Mouse (Mus musculus): ENCODE data around the gene Ugt1a1. TPM values are rescaled to one million over a fixed set of nuclear protein-coding genes. Genes with fewer than 3 reads are reported as not detected.

The Ugt1a1 gene
- polyA plus RNA-seq, 1 experiment from 2014 or later, result not detected

- H3K27me3 ChIP-seq (ENCODE audit: control insufficient read depth, insufficient read depth, low read length), result no peaks in the 10 kb centered on the region
- no peak for ATAC-seq (replicated peaks; ENCODE audit: insufficient number of reproducible peaks, low FRiP score, low TSS enrichment, low read depth)
- WGBS, result 80% methylated on average over 6 of the region's 6 CpGs
- peaks cover 63% of the 10 kb centered on the region for H3K9me3 ChIP-seq (replicated peaks; ENCODE audit: control insufficient read depth, low read length)
- H3K4me1 ChIP-seq (ENCODE audit: control insufficient read depth, insufficient read depth, low read length), result no peaks in the 10 kb centered on the region
- H3K9ac ChIP-seq (replicated peaks; ENCODE audit: low read length), result no peak overlapping the region
- no peak overlapping the region for H3K4me2 ChIP-seq (ENCODE audit: low read depth, low read length)
- no peak for DNase-seq (ENCODE audit: low spot score)
- H3K4me3 ChIP-seq (ENCODE audit: low read depth, low read length), result no peak overlapping the region
- H3K36me3 ChIP-seq (replicated peaks; ENCODE audit: control insufficient read depth, insufficient read depth, low read depth, low read length), result peaks cover 30% of the 10 kb centered on the region
- no peak overlapping the region for H3K27ac ChIP-seq (replicated peaks; ENCODE audit: low read depth, low read length)
Measured at GRCm38 (mm10) chr1:88257681-88258080, 45.9 kb downstream of the Ugt1a1 start.

GRCm38 (mm10) chr1:88258361-88258760 lies 46.6 kb downstream of the Ugt1a1 start:
- DNase-seq (ENCODE audit: low spot score), result no peak
- WGBS, result 73% methylated on average over 6 of the region's 6 CpGs
- no peaks in the 10 kb centered on the region for H3K27me3 ChIP-seq (ENCODE audit: control insufficient read depth, insufficient read depth, low read length)
- H3K36me3 ChIP-seq (replicated peaks; ENCODE audit: control insufficient read depth, insufficient read depth, low read depth, low read length), result peaks cover 37% of the 10 kb centered on the region
- no peak overlapping the region for H3K27ac ChIP-seq (replicated peaks; ENCODE audit: low read depth, low read length)
- ATAC-seq (replicated peaks; ENCODE audit: insufficient number of reproducible peaks, low FRiP score, low TSS enrichment, low read depth), result no peak
- H3K4me1 ChIP-seq (ENCODE audit: control insufficient read depth, insufficient read depth, low read length), result no peaks in the 10 kb centered on the region
- H3K4me3 ChIP-seq (ENCODE audit: low read depth, low read length), result no peak overlapping the region
- no peak overlapping the region for H3K4me2 ChIP-seq (ENCODE audit: low read depth, low read length)
- peaks cover 59% of the 10 kb centered on the region for H3K9me3 ChIP-seq (replicated peaks; ENCODE audit: control insufficient read depth, low read length)
- H3K9ac ChIP-seq (replicated peaks; ENCODE audit: low read length), result no peak overlapping the region

DNA sequence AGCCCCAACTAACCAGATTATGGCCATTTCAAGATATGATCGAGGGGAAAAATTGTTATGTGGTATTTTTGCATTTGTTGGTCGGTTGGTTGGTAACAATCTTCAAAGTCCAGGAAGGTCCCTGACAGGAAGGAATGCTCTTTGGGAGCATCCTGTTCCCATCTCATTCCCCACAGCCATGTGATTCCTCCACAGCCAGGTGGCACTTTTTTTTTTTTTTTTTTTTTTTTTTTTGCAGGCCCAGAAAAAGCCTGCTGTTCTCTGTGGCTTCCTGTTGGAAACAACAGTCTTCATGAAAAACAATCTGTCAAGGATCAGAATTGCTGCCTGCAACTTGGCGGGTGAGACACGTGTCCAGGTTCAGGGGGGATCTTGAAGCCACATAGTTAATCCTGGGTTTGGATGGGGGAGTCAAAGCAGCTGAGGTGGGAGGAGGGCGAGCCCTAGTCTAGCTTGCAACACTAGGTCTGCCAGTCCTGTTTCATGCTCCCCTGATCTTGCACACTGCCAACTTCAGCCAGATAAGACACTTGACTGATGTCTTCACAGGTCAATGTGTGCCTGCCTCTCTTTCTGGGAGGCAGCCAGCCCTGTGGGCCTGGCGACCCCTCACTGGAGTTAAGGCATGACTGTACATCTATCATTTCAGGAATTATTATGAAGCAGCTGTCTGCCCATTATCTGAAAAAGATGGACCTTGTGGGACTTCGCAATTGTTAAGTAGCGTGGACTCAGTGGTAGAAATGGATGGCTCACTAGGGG lies 47.3 kb downstream of the Ugt1a1 start:
- Histone ChIP-seq H3K4me3 (ENCODE audit: low read depth, low read length) (no peak overlapping the region), H3K9me3 (replicated peaks; ENCODE audit: control insufficient read depth, low read length) (peaks cover 52% of the 10 kb centered on the region), H3K27ac (replicated peaks; ENCODE audit: low read depth, low read length) (no peak overlapping the region), H3K4me1 (ENCODE audit: control insufficient read depth, insufficient read depth, low read length) (no peaks in the 10 kb centered on the region), H3K9ac (replicated peaks; ENCODE audit: low read length) (no peak overlapping the region), H3K36me3 (replicated peaks; ENCODE audit: control insufficient read depth, insufficient read depth, low read depth, low read length) (peaks cover 44% of the 10 kb centered on the region), H3K27me3 (ENCODE audit: control insufficient read depth, insufficient read depth, low read length) (no peaks in the 10 kb centered on the region), H3K4me2 (ENCODE audit: low read depth, low read length) (no peak overlapping the region)
- 0 out of 2 replicates have a peak, but pooled peaks have one; percentile 2 for ATAC-seq (replicated peaks; ENCODE audit: insufficient number of reproducible peaks, low FRiP score, low TSS enrichment, low read depth)
- WGBS, result 81% methylated on average over 8 of the region's 8 CpGs
- no peak for DNase-seq (ENCODE audit: low spot score)

GRCm38 (mm10) chr1:88259643-88260024 lies 47.9 kb downstream of the Ugt1a1 start:
- Histone ChIP-seq H3K4me2 (ENCODE audit: low read depth, low read length) (no peak overlapping the region), H3K9ac (replicated peaks; ENCODE audit: low read length) (no peak overlapping the region), H3K4me1 (ENCODE audit: control insufficient read depth, insufficient read depth, low read length) (no peaks in the 10 kb centered on the region), H3K27me3 (ENCODE audit: control insufficient read depth, insufficient read depth, low read length) (no peaks in the 10 kb centered on the region), H3K4me3 (ENCODE audit: low read depth, low read length) (no peak overlapping the region), H3K9me3 (replicated peaks; ENCODE audit: control insufficient read depth, low read length) (peaks cover 46% of the 10 kb centered on the region), H3K27ac (replicated peaks; ENCODE audit: low read depth, low read length) (no peak overlapping the region), H3K36me3 (replicated peaks; ENCODE audit: control insufficient read depth, insufficient read depth, low read depth, low read length) (peaks cover 49% of the 10 kb centered on the region)
- ATAC-seq (replicated peaks; ENCODE audit: insufficient number of reproducible peaks, low FRiP score, low TSS enrichment, low read depth) (0 out of 2 replicates have a peak, but pooled peaks have one; percentile 1), DNase-seq (ENCODE audit: low spot score) (no peak)
- 77% methylated on average over 4 of the region's 4 CpGs for WGBS

- DNase-seq (ENCODE audit: low spot score) (no peak), ATAC-seq (replicated peaks; ENCODE audit: insufficient number of reproducible peaks, low FRiP score, low TSS enrichment, low read depth) (peak; percentile 1; the same call in 1 of the 2 replicates)
- H3K4me2 ChIP-seq (ENCODE audit: low read depth, low read length), result no peak overlapping the region
- whole genome bisulfite sequencing, result 79% methylated on average over 6 of the region's 6 CpGs
- H3K36me3 ChIP-seq (replicated peaks; ENCODE audit: control insufficient read depth, insufficient read depth, low read depth, low read length), result peaks cover 54% of the 10 kb centered on the region
- H3K4me1 ChIP-seq (ENCODE audit: control insufficient read depth, insufficient read depth, low read length), result no peaks in the 10 kb centered on the region
- no peaks in the 10 kb centered on the region for H3K27me3 ChIP-seq (ENCODE audit: control insufficient read depth, insufficient read depth, low read length)
- H3K4me3 ChIP-seq (ENCODE audit: low read depth, low read length), result no peak overlapping the region
- H3K9me3 ChIP-seq (replicated peaks; ENCODE audit: control insufficient read depth, low read length), result peaks cover 42% of the 10 kb centered on the region
- H3K27ac ChIP-seq (replicated peaks; ENCODE audit: low read depth, low read length), result no peak overlapping the region
- H3K9ac ChIP-seq (replicated peaks; ENCODE audit: low read length), result no peak overlapping the region
Measured at GRCm38 (mm10) chr1:88260114-88260513, 48.4 kb downstream of the Ugt1a1 start.

DNA sequence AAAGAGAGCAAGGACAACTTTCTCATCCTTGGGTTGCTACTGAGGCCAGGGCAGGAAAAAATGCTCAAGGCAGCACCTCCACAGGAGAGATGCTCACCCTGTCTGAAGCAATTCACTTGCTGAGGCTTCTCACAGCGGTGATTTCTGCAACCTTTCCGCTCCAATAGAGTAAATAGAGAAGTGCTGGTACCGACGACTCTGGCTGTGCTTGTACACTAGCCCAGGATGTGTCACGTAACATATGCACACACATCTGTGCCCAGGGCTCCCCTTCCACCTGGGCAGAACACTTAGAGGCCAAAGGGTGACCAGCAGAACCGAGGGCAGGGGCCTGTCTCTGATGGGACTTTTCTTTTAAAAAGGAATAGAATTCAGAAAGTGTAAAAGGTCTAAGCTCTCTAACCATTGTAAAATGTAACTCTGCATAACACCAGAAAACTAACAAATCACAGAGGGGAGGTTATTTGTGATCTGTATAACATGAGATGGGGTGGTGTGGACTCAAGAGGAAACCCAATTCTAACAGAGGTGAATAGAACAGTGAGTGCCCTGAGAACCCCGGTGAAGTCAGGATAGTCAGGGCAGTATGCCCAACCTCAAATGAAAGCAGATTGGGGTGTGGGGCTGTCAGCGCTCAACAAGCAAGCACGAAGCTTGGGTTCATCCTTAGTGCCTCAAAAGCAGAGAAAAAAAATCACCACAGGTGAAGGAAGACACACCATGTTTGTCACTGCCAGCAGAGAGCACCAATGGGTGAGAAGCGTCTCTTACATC lies 49.0 kb downstream of the Ugt1a1 start:
- WGBS, result 83% methylated on average over 10 of the region's 10 CpGs
- H3K4me1 ChIP-seq (ENCODE audit: control insufficient read depth, insufficient read depth, low read length), result no peaks in the 10 kb centered on the region
- H3K9ac ChIP-seq (replicated peaks; ENCODE audit: low read length), result no peak overlapping the region
- peaks cover 35% of the 10 kb centered on the region for H3K9me3 ChIP-seq (replicated peaks; ENCODE audit: control insufficient read depth, low read length)
- no peak for DNase-seq (ENCODE audit: low spot score)
- H3K4me2 ChIP-seq (ENCODE audit: low read depth, low read length), result no peak overlapping the region
- no peak for ATAC-seq (replicated peaks; ENCODE audit: insufficient number of reproducible peaks, low FRiP score, low TSS enrichment, low read depth)
- no peaks in the 10 kb centered on the region for H3K27me3 ChIP-seq (ENCODE audit: control insufficient read depth, insufficient read depth, low read length)
- no peak overlapping the region for H3K27ac ChIP-seq (replicated peaks; ENCODE audit: low read depth, low read length)
- H3K4me3 ChIP-seq (ENCODE audit: low read depth, low read length), result no peak overlapping the region
- H3K36me3 ChIP-seq (replicated peaks; ENCODE audit: control insufficient read depth, insufficient read depth, low read depth, low read length), result peaks cover 61% of the 10 kb centered on the region

DNA sequence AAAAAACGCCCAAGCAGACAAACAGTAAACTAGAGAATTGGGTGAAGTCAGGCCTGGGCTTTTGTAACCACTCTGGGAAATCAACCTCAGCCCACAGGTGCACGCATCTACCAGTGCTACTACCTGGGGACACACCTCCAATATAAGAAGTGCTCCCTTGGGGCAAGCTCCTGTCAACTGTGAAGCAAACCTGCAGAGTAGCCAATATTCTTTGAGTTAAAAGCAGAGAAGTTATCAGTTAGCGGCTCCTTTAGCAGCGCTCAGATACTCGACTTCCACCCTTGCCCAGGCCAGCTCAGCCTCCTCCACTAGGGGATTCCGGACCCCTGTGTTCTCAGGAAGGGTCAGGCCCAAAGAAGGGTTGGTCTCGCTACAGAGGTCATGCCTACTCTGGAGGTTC lies 49.9 kb downstream of the Ugt1a1 start:
- H3K9me3 ChIP-seq (replicated peaks; ENCODE audit: control insufficient read depth, low read length), result peaks cover 26% of the 10 kb centered on the region
- H3K27ac ChIP-seq (replicated peaks; ENCODE audit: low read depth, low read length), result no peak overlapping the region
- H3K4me3 ChIP-seq (ENCODE audit: low read depth, low read length), result no peak overlapping the region
- 88% methylated on average over 7 of the region's 7 CpGs for WGBS
- ATAC-seq (replicated peaks; ENCODE audit: insufficient number of reproducible peaks, low FRiP score, low TSS enrichment, low read depth), result no peak
- no peak overlapping the region for H3K9ac ChIP-seq (replicated peaks; ENCODE audit: low read length)
- no peak overlapping the region for H3K4me2 ChIP-seq (ENCODE audit: low read depth, low read length)
- H3K4me1 ChIP-seq (ENCODE audit: control insufficient read depth, insufficient read depth, low read length), result no peaks in the 10 kb centered on the region
- no peaks in the 10 kb centered on the region for H3K27me3 ChIP-seq (ENCODE audit: control insufficient read depth, insufficient read depth, low read length)
- DNase-seq (ENCODE audit: low spot score), result no peak
- H3K36me3 ChIP-seq (replicated peaks; ENCODE audit: control insufficient read depth, insufficient read depth, low read depth, low read length), result peaks cover 70% of the 10 kb centered on the region

- H3K4me2 ChIP-seq (ENCODE audit: low read depth, low read length), result no peak overlapping the region
- no peak overlapping the region for H3K27ac ChIP-seq (replicated peaks; ENCODE audit: low read depth, low read length)
- DNase-seq (ENCODE audit: low spot score) (no peak), ATAC-seq (replicated peaks; ENCODE audit: insufficient number of reproducible peaks, low FRiP score, low TSS enrichment, low read depth) (no peak)
- no peak overlapping the region for H3K9ac ChIP-seq (replicated peaks; ENCODE audit: low read length)
- H3K27me3 ChIP-seq (ENCODE audit: control insufficient read depth, insufficient read depth, low read length), result no peaks in the 10 kb centered on the region
- WGBS, result 90% methylated on average over 4 of the region's 4 CpGs
- peaks cover 21% of the 10 kb centered on the region for H3K9me3 ChIP-seq (replicated peaks; ENCODE audit: control insufficient read depth, low read length)
- peaks cover 76% of the 10 kb centered on the region for H3K36me3 ChIP-seq (replicated peaks; ENCODE audit: control insufficient read depth, insufficient read depth, low read depth, low read length)
- H3K4me1 ChIP-seq (ENCODE audit: control insufficient read depth, insufficient read depth, low read length), result no peaks in the 10 kb centered on the region
- H3K4me3 ChIP-seq (ENCODE audit: low read depth, low read length), result no peak overlapping the region
Measured at GRCm38 (mm10) chr1:88262255-88262654, 50.5 kb downstream of the Ugt1a1 start.

Data from embryonic facial prominence, embryonic 11.5 days (tissue).